Mouse (Mus musculus) telencephalon, adult 2 months (tissue): ENCODE data around the gene Asxl1.

Source experiments
- DNase-seq: peaks from one replicate; pipeline ENCODE4 v3.0.0-alpha.2; 2011; ENCODE audit warnings: low read depth, low spot score

Gene Asxl1

GRCm38 (mm10) chr2:153412563-153412962, 66.9 kb downstream of the Asxl1 start:
- DNase-seq, result no peak

GRCm38 (mm10) chr2:153414607-153415006, 69.0 kb downstream of the Asxl1 start:
- no peak for DNase-seq

GRCm38 (mm10) chr2:153417841-153418240, 72.2 kb downstream of the Asxl1 start:
- DNase-seq, result no peak

- DNase-seq, result no peak
Observed at GRCm38 (mm10) chr2:153418381-153418780, 72.8 kb downstream of the Asxl1 start.

- no peak for DNase-seq
Observed at GRCm38 (mm10) chr2:153421233-153421632, 75.6 kb downstream of the Asxl1 start.

GRCm38 (mm10) chr2:153422051-153422450, 76.4 kb downstream of the Asxl1 start:
- DNase-seq, result no peak

GRCm38 (mm10) chr2:153423113-153423512, 77.5 kb downstream of the Asxl1 start:
- DNase-seq, result no peak

- DNase-seq, result no peak
Observed at GRCm38 (mm10) chr2:153424557-153424956, 78.9 kb downstream of the Asxl1 start.

- DNase-seq, result no peak
Observed at GRCm38 (mm10) chr2:153425124-153425844, 79.7 kb downstream of the Asxl1 start.

GRCm38 (mm10) chr2:153425998-153426670, 80.5 kb downstream of the Asxl1 start:
- peak; percentile 75 for DNase-seq

GRCm38 (mm10) chr2:153426931-153427330, 81.3 kb downstream of the Asxl1 start:
- DNase-seq, result no peak

- peak; percentile 33 for DNase-seq
Observed at GRCm38 (mm10) chr2:153428485-153428884, 82.9 kb downstream of the Asxl1 start.

GRCm38 (mm10) chr2:153430571-153430970, 84.9 kb downstream of the Asxl1 start:
- no peak for DNase-seq

GRCm38 (mm10) chr2:153432492-153432891, 86.9 kb downstream of the Asxl1 start:
- DNase-seq, result no peak

GRCm38 (mm10) chr2:153433859-153434258, 88.2 kb downstream of the Asxl1 start:
- DNase-seq, result no peak

- no peak for DNase-seq
Observed at GRCm38 (mm10) chr2:153434880-153435831, 89.5 kb downstream of the Asxl1 start.

GRCm38 (mm10) chr2:153436641-153437305, 91.1 kb downstream of the Asxl1 start:
- no peak for DNase-seq

GRCm38 (mm10) chr2:153437306-153437659, 91.7 kb downstream of the Asxl1 start:
- no peak for DNase-seq

- DNase-seq, result no peak
Observed at GRCm38 (mm10) chr2:153440755-153441154, 95.1 kb downstream of the Asxl1 start.

- DNase-seq, result no peak
Observed at GRCm38 (mm10) chr2:153441228-153441627, 95.6 kb downstream of the Asxl1 start.

- DNase-seq, result no peak
Observed at GRCm38 (mm10) chr2:153442720-153443119, 97.1 kb downstream of the Asxl1 start.
